Mouse (Mus musculus): ENCODE data around the gene Ell.

Ell gene

DNA sequence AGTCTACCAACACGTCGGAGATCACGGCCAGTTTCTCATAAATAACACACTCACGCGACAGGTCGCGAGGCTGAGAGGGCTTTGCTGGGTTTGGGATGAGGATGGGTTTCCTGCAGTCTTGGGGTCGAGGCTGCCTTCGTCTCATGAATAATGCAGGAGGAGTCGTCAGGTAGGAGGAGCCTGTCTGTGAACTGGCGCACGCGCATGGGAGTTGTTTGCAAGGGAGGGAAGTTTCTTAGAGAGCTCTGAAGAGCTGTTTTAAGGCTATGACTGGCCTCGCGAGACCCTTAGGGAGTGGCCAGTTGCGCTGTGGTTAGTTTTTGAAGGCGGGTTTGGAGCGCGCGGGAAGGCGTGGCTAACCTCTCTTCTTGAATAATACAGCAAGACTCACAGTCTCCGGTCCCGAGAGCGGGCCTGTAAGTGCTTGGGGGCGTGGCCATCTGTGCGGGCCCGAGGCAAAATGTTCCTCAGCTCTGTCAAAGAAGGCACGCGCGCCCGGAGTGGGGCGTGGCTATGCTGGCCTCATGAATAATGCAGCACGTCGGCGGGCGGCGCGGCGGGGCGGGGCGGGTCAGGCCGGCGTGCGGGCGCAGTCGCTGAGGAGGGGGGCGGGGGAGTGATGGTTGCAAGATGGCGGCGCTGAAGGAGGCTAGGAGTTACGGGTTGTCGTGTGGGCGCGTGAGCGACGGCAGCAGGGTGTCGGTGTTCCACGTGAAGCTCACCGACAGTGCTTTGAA lies at the start of gene Ell:
Gene Ell, plus strand, starts transcription at position 381 of the 737 bp plus-strand sequence.
- DNase-seq (ENCODE audit: low read depth, low spot score), result peak; percentile 100

DNA sequence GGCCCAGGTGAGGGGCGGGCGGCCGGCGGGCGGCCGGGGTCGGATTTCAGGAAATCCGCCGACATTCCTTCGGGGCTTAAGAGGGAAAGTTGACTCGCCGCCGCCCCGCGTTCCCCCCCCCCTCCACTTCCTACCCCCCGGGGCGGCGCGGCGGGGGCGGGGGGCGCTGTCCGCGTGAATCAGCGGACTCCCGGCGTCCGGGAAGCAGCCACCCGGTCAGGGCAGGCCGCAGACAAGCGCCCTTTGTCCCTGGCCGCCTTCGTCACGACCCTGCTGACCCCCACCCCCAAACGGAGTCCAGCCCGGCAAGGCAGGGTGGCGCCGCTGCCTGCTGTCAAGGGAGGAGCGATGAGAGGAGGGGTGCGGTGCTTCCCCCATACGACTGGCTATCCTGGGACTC lies 49.7 kb upstream of the Ell start:
- no peak for DNase-seq (ENCODE audit: low read depth, low spot score)

DNA sequence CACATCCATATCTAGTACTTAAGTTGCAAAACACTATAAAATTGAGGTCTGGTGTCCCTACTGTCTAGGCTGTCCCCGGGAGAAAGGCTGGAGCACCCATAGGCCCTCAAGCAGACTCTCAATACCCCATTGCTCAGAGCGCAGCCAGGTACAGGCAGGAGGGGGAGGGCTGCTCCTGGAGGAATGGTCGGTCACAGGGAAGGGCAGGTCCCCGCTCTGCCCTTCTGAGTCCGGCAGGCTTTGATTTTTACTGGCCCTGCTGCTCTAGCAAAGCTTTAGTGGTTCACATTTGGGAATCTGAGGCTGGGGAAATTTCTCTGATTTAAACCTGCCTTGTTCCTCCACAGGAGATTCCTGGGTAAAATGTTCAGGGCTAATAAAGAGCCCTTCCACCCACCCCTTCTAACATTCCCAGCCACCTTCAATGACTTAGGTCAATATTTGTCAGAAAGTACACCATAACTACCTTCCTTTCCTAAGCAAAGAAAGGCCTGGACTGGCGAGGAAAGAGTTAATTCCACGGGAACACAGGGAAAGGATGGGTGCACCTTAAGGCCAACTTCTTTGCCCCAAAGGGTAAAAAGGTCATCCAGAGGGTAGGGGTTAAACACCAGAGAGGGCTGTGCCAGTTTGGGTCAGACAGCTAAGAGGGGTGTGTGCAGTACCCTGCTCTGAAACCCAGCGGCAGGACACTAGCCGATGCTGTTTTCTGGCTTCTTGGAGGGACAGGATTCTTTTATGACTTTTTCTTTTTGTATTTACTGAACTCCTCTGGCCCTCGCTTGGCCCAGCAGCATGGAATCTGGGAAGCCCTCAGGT lies 49.0 kb upstream of the Ell start:
- no peak for DNase-seq (ENCODE audit: low read depth, low spot score)

DNA sequence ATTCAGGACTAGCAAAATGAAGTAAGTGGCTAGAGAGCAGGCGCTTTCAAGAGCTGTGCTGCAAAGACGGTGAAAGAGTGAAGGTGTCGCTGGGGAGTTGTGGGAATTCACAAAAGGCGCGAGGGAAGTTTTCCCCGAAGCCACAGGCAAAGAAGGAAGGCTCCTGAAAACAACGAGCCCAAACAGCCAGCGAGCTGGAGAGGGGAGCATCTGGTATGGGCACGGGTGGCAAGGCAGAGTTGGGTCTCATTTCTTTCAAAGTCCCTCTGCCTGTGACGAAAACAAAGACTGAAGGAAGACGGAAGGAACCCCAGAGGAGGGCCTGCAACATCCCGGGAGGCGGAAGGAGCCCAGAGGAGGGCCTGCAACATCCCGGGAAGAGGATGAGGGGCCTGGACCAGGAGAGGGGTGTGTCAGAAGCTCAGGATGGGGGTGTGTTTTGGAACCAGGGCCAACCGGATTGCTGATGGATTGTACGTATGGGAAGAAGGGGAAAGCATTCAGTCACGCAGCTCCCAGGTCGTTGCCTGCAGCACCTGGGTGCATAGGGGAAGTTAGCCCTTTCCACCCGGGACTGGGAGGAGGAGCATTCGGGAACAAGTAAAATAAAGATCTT lies 48.3 kb upstream of the Ell start:
- DNase-seq (ENCODE audit: low read depth, low spot score), result peak; percentile 38

DNA sequence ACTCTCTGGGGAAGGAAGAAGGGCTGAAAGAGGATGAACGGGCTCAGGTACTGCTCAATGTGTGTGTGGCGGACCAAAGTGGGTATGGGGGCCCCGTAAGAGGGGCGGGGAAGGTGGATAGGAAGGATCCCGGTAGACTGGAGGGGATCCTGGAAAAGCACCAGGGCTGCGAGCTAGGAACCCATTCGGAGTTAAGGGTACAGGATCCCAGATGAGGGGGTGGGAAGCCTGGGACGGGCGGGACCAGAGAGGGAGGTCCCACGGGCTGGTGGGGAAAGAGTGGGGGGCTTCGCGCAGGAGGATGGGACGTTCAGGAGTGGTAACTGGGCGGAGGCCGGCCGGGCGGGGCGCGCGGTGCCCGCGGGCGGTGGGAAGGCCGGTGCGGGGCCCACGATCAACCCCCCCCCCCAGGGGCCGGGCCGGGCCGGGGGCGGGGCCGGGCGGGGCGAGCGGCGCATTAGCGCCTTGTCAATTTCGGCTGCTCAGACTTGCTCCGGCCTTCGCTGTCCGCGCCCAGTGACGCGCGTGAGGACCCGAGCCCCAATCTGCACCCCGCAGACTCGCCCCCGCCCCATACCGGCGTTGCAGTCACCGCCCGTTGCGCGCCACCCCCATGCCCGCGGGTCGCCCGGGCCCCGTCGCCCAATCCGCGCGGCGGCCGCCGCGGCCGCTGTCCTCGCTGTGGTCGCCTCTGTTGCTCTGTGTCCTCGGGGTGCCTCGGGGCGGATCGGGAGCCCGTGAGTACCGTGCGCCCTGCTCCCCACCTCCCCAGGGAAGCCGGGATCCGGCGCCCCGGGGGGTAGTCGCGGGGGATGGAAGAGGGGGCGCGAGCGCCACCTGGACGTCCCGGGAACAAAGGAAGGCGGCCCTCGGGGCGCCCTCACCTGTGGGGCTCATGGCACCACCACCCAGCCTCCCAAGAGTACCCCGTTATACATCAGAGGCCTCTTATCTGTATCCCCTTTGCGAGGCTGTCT lies 46.3 kb upstream of the Ell start, which contains the start of gene Crlf1:
Gene Crlf1, plus strand, starts transcription at position 495 of the 977 bp plus-strand sequence.
- no peak for DNase-seq (ENCODE audit: low read depth, low spot score)

DNA sequence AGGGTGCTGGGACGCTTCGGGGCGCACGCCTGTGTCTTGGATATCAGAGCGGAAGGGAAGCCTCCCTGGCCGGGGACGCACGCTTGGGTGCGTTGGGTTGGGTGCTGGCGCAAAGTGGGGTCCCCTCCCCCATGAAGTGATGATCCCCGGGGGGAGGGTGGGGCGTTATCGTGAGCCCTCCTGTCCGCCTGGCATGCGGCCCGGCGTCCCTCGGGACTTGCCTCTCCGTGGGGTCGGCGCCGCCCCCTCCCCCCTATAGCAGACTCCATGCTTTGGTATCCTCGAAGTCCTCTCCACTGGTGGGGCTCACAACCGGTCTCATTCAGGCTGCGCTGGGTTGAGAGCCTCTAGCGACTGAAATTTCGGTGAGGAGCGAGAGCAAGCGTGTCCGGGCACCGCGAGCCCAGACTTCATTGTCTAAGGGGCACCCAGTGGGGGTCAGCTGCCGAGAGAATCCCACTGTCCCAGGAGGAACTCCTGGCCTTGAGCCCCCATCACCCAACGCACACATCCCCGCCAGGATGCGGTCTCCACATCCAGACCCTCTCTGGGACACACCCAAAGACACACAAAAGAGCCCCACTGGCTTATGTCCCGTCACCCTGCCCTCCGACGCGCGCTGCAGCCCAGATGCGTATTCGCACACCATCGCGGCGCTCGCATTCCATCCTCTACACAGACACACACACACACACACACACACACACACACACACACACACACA lies 45.4 kb upstream of the Ell start:
- DNase-seq (ENCODE audit: low read depth, low spot score), result peak; percentile 54

DNA sequence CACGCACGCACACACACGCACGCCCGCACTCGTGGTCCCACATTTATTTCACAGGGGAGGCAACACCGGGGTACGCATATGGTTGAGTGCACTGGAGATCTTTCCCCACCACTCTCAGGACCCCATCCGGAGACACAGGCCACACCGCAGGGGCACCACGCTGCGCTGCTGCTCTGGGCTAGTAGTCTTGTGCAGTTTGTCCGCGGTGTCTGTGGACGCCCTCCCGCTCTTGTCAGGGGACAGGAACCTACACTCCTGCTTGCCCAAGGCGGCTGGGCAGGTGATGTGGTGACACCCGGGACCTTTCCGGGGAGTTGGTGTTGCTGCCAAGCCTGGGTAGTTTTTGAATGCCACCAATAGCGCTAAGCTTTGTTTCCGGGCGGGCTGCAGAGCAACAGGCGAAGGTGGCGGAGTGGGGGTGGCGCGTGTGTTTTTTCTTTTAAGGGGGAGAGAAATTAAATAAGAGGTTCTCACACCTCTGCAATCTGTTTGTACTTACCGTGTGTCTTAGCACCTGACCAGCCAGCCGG lies 44.8 kb upstream of the Ell start:
- peak; percentile 42 for DNase-seq (ENCODE audit: low read depth, low spot score)

DNA sequence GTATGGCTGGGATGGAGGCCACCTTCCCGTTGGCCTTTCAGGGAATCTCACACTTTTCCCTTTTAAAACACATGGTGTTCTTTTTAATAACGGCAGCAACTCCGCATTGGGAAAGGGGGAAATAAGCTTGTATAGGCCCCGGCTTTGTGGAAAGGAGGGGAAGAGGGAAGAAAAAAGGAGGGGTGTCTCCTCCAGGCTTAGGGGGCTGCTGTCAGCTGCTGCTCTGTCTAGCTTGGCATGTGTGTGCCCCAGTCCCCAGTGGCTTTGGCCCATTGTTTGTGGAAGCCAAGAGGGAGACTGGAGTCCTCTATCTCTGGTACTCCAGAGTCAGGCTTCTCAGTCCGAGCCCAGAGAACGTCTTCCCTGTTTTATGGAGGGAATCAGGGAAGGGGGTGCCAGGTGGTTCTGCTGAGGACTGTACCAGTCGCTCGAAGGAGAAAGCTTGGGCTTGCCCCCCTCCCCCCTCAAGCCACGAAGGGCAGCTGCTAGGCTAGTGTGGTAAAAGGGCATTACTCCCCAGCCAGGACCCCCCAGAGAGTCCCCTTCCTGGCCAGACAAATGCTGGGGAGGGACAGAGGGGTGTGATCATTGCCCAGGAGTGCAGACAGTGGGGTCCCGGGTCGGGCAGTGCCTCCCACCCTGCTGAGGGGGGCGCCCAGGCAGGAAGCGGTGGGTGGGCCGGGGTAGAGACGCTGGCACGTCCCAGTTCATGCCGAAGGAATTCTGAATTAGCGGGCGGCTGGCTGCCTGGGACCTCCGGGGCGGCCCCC lies 44.1 kb upstream of the Ell start:
- DNase-seq (ENCODE audit: low read depth, low spot score), result no peak

DNA sequence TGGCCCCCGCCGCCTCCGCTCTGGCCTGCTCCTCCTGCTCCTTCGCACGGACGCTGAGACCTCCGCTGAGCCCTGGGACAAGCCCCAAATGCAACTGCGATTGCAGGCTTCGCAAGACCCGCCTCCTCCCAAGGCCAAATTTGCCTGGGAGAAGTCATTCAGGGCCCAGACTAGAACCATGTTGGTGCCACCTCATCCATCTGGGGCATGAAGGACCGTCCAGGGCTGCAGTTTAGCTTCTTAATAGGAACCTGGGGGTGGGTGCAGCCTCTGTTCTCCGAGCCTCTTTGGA lies 43.5 kb upstream of the Ell start:
- DNase-seq (ENCODE audit: low read depth, low spot score), result no peak

DNA sequence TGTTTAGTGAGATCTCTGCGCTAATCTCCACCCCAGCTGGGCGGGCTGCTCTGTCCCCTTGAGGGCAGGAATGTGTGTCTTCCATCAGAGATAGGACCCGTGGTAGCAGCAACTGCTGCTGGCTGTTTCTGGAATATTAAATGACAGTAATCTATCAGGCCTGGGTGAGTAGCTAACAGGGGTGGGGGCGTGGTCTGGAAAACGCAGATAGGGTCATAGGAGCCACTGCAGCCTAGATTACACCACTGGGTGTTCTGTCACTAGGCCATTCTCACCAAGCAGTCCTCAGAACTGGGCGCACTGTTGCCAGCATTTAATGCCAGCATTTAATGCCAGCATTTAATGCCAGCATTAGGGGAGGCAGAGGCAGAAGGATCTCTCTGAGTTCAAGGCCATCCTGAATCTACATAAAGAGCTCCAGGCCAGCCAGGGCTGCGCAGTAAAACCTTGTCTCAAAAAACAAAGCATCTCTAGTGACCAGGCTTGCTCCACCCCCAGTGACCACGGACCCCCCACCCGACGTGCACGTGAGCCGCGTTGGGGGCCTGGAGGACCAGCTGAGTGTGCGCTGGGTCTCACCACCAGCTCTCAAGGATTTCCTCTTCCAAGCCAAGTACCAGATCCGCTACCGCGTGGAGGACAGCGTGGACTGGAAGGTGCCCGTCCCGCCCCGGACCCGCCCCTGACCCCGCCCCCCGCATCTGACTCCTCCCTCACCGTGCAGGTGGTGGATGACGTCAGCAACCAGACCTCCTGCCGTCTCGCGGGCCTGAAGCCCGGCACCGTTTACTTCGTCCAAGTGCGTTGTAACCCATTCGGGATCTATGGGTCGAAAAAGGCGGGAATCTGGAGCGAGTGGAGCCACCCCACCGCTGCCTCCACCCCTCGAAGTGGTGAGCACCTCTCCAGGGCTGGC lies 38.6 kb upstream of the Ell start:
- peak; percentile 73 for DNase-seq (ENCODE audit: low read depth, low spot score)

DNA sequence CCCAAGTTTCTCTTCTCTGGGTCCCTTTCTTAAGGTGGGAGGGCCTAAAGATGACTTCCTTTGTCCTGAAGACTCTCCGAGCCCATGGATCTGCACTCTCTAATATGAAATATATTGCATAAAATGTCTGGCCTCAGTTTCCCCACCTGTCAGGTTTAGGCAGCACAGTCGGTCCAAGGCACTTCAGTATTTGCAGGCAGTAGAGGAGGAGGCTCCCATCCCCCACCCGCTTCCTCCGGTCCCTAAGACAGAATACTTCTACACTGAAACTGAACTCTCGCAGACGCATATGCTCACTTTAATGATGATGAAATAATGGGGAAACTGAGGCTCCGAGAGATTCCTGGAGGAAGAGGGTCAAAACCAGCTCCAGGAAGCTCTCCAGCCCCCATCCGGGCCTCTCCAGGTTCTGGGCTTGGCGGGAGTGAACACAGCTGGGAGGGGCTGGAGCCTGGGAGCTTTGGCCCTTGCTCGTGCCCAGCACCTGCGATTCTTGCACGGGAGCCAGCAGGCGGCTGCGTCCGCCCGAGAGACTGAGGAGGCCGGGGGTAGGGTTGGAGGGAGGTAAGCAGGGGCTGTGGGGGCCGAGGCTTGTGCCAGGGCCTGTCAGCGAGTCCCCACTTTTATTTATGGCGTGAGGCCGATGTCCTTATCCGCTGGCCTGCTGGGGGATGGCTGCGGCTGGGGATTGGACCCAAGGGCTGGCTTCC lies 37.3 kb upstream of the Ell start:
- no peak for DNase-seq (ENCODE audit: low read depth, low spot score)

DNA sequence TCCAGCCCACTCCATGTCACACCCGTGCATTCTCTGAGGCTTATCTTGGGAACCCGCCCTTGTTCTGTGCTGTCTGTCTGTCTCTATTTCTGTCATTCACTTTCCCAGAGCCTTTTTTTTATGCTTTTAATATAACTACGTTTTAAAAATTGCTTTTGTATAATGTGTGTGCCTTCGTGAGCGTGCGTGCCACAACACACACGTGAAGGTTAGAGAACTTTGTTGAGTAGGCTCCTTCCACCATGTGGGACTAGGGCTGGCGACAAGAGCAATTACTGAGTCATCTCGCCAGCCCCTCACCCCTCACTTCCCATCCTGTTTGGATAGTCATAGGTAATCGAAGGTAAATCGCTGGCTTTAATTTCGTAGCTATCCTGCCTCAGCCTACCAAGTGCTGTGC lies 36.7 kb upstream of the Ell start:
- no peak for DNase-seq (ENCODE audit: low read depth, low spot score)

DNA sequence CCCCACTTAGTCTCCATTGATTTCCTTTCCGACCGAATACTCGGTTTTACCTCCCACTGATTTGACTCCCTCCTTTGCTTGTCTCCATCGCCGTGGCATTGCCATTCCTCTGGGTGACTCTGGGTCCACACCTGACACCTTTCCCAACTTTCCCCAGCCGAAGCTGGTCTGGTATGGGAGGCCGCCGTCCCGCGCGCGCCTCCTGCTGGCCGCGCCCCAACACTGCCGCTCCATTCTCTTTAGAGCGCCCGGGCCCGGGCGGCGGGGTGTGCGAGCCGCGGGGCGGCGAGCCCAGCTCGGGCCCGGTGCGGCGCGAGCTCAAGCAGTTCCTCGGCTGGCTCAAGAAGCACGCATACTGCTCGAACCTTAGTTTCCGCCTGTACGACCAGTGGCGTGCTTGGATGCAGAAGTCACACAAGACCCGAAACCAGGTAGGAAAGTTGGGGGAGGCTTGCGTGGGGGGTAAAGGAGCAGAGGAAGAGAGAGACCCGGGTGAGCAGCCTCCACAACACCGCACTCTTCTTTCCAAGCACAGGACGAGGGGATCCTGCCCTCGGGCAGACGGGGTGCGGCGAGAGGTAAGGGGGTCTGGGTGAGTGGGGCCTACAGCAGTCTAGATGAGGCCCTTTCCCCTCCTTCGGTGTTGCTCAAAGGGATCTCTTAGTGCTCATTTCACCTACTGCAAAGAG lies 36.1 kb upstream of the Ell start:
- DNase-seq (ENCODE audit: low read depth, low spot score), result peak; percentile 86

DNA sequence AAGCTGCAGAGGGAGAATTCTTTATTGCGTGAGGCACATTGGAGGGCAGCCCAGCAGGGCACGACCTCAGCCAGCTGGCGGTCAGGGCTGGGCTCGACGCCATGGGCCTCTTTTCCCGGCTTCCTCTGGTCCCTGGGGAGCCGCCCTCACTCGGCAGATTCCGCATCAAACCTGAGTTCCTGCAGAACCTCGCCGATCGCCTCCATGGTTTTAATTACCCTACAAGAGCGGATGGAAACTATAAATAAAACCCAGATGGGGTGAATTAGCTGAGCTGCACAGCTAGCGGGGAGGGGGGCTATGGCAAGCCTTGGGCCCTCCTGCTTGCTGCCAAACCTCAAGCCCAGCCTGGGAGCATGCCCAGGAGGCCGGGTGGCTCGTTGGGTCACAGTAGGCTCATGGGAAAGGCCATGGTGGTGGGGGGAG lies 35.0 kb upstream of the Ell start:
- no peak for DNase-seq (ENCODE audit: low read depth, low spot score)

DNA sequence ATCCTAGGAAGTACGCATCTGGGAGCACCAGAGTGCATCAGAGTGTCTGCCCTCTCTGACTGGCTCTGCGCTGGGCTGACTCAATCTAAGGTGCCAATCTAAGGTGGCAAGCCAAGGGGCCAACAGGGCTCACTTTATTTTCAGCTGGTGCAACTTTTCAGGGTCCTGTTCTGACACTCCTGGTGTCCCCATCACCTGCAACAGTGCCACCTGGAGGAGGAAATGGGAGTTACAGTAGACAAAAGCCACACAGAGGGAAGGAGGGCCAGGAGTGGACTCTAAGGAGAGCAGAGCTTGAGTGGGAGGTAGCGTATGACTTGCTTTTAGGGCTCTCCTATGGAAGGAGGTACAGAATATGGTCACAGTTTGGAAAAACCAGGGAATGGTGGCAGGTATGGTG lies 34.4 kb upstream of the Ell start:
- peak; percentile 77 for DNase-seq (ENCODE audit: low read depth, low spot score)

DNA sequence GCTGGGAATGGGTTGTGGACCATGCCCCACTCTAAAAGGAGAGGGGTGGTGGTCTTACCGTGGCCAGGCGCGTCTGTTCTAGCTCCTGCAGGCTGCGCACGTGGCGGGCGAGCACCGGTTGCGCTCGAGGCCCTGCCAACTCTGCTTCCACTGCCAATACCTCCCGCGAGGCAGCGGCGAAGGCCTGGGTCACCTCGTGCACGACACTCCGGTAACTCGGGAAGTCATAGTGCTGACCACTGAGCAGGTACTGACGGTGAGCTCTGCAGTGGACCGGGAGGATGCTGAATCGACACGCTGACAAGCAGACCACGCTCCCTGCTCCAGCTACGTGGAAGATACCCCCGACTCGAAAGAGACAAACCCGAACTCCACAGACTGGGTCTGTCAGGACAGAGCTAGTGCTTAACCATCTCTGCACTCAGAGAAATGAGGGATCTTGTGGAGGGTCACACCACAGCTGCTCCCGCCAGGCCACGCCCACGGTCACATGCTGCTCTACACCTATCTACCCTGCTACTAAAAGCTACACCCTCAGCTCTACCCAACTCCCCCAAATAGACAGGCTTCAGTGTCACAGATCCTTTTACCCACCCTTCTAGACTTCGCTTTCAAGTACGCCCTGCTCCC lies 33.4 kb upstream of the Ell start:
- DNase-seq (ENCODE audit: low read depth, low spot score), result no peak
